Mouse (Mus musculus): ENCODE measurements around the gene Kcnq5. TPM values are rescaled to one million over a fixed set of nuclear protein-coding genes. Genes with fewer than 3 reads are reported as not detected.
"Not testable (repeated sequence)": the region's sequence is repeated elsewhere in the genome, so short reads cannot be mapped to it uniquely, and the experiment has no call there.

The Kcnq5 gene
- polyA plus RNA-seq, 1 experiment, result 22.3 TPM

GRCm38 (mm10) chr1:21391138-21391671 lies 570.5 kb downstream of the Kcnq5 start:
- no peak for DNase-seq (ENCODE audit: extremely low spot score in 1 of 2, low spot score in 1 of 2)

- DNase-seq (ENCODE audit: extremely low spot score in 1 of 2, low spot score in 1 of 2), result no peak
Observed at GRCm38 (mm10) chr1:21383256-21383655, 578.5 kb downstream of the Kcnq5 start, which contains the start of gene Khdc1b. TSS of gene Khdc1b (plus strand) at chr1:21383556.

GRCm38 (mm10) chr1:21368031-21368430 lies 593.7 kb downstream of the Kcnq5 start, which contains the start of gene Khdc1c:
TSS of gene Khdc1c (plus strand) at chr1:21368331.
- not testable (repeated sequence) for DNase-seq (ENCODE audit: extremely low spot score in 1 of 2, low spot score in 1 of 2)

- DNase-seq (ENCODE audit: extremely low spot score in 1 of 2, low spot score in 1 of 2), result no peak
Observed at GRCm38 (mm10) chr1:21349341-21349740, 612.4 kb downstream of the Kcnq5 start, which contains the start of gene Khdc1a. TSS of gene Khdc1a (plus strand) at chr1:21349641.

All from frontal cortex, adult 2 months (tissue).